Mouse (Mus musculus): ENCODE results near the gene Ncam1. TPM values are rescaled to one million over a fixed set of nuclear protein-coding genes. Genes with fewer than 3 reads are reported as not detected.
A peak's percentile ranks its signal among the peaks of the same experiment; 100 is the strongest.

The Ncam1 gene
- total and polyA plus RNA-seq, 2 experiments from 2014 or later, result 517 to 524 TPM

DNA sequence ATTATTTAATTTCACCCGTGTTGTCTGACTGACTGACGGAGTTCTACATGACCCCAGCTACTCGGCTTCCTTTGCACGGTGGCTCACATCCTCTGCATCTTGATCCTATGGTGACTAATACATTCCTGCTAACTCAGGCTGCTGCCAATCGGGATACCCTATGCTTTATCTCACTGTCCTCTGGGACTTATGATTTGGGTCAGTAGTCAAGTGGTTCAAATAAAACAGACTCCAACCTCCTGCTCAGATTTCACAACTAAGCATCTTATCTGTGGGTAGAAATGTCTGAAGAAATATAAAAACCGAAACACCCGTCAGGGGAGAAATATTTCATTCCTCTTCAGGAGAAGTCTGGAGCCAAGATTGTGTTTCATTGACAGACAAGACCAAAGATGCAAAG lies 265.3 kb downstream of the Ncam1 start:
- peaks cover 11% of the 10 kb centered on the region; the same call in 1 of the 2 replicates for H3K4me1 ChIP-seq (ENCODE audit: insufficient read depth)
- no peak overlapping the region for H3K27ac ChIP-seq (ENCODE audit: low read depth, low read length)
- H3K27me3 ChIP-seq (ENCODE audit: insufficient read depth, low read length), result no peaks in the 10 kb centered on the region
- peaks cover 27% of the 10 kb centered on the region for H3K36me3 ChIP-seq (ENCODE audit: insufficient read depth)
- DNase-seq (no peak), ATAC-seq (no peak)
- TF ChIP-seq CTCF (IDR thresholded peaks at IDR 0.05; ENCODE audit: low read depth), result no peak
- H3K4me3 ChIP-seq (ENCODE audit: low read depth, low read length), result no peak overlapping the region
- H3K9ac ChIP-seq, result no peak overlapping the region
- no peaks in the 10 kb centered on the region for H3K9me3 ChIP-seq (ENCODE audit: low read length)
- WGBS, result 72% methylated on average over 7 of the region's 7 CpGs
- H3K4me2 ChIP-seq (ENCODE audit: low read depth), result no peak overlapping the region

DNA sequence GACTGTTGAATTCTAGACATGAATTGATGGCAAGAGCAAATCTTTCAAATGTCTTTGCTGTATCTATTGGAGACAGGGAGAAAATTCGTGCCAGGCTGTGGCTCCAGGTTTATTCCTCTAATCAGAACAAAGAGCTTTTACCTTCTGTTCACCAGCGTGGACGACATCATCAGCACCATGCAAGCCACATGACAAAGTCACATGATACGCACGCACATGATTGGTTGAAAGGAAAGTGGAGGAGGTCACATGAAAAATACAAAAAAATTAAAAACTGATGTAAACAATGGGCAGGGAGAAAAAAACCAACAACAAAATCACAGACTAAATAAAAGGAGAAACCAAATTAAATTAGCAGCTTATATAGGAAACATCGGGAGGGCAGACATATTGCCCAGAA lies 266.9 kb downstream of the Ncam1 start:
- no peak for TF ChIP-seq CTCF (IDR thresholded peaks at IDR 0.05; ENCODE audit: low read depth)
- WGBS, result 86% methylated on average over 6 of the region's 6 CpGs
- Histone ChIP-seq H3K27ac (ENCODE audit: low read depth, low read length) (no peak overlapping the region; the same call in 1 of the 2 replicates), H3K4me1 (ENCODE audit: insufficient read depth) (peaks cover 11% of the 10 kb centered on the region; the same call in 1 of the 2 replicates), H3K9me3 (ENCODE audit: low read length) (no peaks in the 10 kb centered on the region), H3K27me3 (ENCODE audit: insufficient read depth, low read length) (no peaks in the 10 kb centered on the region), H3K9ac (no peak overlapping the region), H3K4me2 (ENCODE audit: low read depth) (no peak overlapping the region), H3K36me3 (ENCODE audit: insufficient read depth) (peaks cover 12% of the 10 kb centered on the region), H3K4me3 (ENCODE audit: low read depth, low read length) (no peak overlapping the region)
- DNase-seq (no peak), ATAC-seq (no peak)

DNA sequence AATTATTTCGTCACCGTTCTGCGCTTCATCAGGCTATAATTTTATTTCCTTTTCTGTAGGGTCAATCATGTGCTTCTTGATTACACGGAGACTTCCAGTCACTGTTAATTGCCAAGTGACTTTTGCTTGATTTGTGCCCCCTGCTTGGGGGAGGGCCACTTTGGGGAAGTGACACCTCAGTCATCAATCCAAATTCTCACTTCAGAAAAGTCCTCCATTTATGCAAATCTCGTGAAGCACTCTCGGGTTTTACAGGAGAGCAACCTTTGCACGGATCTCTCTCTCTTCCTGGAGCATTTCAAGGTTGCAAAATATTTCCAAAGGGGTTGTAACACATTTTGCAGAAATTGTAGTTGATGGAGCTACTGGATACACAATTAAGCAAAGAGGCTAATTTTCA lies 267.5 kb downstream of the Ncam1 start:
- Histone ChIP-seq H3K9ac (no peak overlapping the region), H3K4me2 (ENCODE audit: low read depth) (no peak overlapping the region), H3K36me3 (ENCODE audit: insufficient read depth) (peaks cover 10% of the 10 kb centered on the region), H3K4me1 (ENCODE audit: insufficient read depth) (peaks cover 10% of the 10 kb centered on the region; the same call in 1 of the 2 replicates), H3K9me3 (ENCODE audit: low read length) (no peaks in the 10 kb centered on the region), H3K4me3 (ENCODE audit: low read depth, low read length) (no peak overlapping the region), H3K27me3 (ENCODE audit: insufficient read depth, low read length) (no peaks in the 10 kb centered on the region), H3K27ac (ENCODE audit: low read depth, low read length) (no peak overlapping the region)
- no peak for TF ChIP-seq CTCF (IDR thresholded peaks at IDR 0.05; ENCODE audit: low read depth)
- ATAC-seq (no peak), DNase-seq (no peak)
- 60% methylated on average over 7 of the region's 7 CpGs for WGBS

DNA sequence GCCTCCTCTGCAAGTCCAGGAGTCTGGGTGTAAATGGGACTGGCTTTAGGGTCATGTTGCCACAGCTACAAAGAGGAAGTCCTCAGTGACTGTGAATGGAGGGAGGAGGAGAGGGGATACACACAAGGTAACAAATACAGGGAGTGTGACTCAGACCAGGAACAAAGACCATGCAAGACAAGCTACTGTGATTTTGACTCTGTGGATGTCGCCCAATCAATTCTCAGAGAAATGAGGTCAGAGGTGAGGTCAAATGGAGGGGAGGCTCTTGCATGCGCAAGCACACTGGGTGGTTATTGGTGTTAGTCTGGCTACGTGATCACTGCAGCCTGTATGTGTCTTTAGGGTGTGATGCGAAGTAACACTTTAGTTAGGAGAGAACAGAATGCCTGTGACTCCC lies 268.0 kb downstream of the Ncam1 start:
- H3K27ac ChIP-seq (ENCODE audit: low read depth, low read length), result no peak overlapping the region
- no peak overlapping the region for H3K9ac ChIP-seq
- 67% methylated on average over 4 of the region's 4 CpGs for WGBS
- no peak overlapping the region for H3K4me2 ChIP-seq (ENCODE audit: low read depth)
- H3K4me3 ChIP-seq (ENCODE audit: low read depth, low read length), result no peak overlapping the region
- DNase-seq, result no peak
- peaks cover 6% of the 10 kb centered on the region for H3K36me3 ChIP-seq (ENCODE audit: insufficient read depth)
- H3K4me1 ChIP-seq (ENCODE audit: insufficient read depth), result peaks cover 6% of the 10 kb centered on the region; the same call in 1 of the 2 replicates
- ATAC-seq, result no peak
- no peaks in the 10 kb centered on the region for H3K9me3 ChIP-seq (ENCODE audit: low read length)
- TF ChIP-seq CTCF (IDR thresholded peaks at IDR 0.05; ENCODE audit: low read depth), result no peak
- no peaks in the 10 kb centered on the region for H3K27me3 ChIP-seq (ENCODE audit: insufficient read depth, low read length)

DNA sequence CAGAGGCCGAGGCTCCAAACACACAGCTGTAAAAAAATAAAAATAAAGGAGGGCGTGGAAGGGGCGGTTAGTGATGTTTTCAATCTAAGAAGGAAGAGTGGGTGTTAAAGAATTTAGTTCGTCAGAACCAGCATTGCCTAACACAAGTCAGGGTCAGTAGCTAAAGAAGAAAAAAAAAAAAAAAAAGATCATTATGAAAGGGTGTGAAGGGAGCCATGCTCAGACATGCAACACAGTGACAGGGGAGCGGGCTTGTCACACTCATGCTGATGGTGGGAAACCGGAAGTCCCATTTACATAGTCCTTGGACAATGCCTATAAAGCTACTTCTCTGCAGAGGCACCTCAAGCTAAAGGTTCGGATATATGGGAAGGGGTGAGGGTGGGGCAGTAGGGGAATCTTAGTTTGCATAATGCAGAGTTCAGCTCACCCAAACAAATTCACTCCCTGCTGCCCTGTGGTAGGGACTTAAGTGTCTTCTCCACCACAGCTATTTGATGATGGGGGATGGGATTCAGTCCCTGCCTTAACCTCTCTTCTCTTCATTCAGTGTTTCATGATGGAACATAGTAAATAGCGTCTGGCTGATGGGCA lies 269.3 kb downstream of the Ncam1 start:
- 66% methylated on average over 8 of the region's 8 CpGs for WGBS
- Histone ChIP-seq H3K4me3 (ENCODE audit: low read depth, low read length) (no peak overlapping the region), H3K27ac (ENCODE audit: low read depth, low read length) (no peak overlapping the region), H3K27me3 (ENCODE audit: insufficient read depth, low read length) (no peaks in the 10 kb centered on the region), H3K36me3 (ENCODE audit: insufficient read depth) (peaks cover 10% of the 10 kb centered on the region), H3K4me2 (ENCODE audit: low read depth) (no peak overlapping the region), H3K9me3 (ENCODE audit: low read length) (no peaks in the 10 kb centered on the region), H3K9ac (no peak overlapping the region), H3K4me1 (ENCODE audit: insufficient read depth) (peaks cover 5% of the 10 kb centered on the region; the same call in 1 of the 2 replicates)
- DNase-seq (no peak), ATAC-seq (no peak)
- no peak for TF ChIP-seq CTCF (IDR thresholded peaks at IDR 0.05; ENCODE audit: low read depth)

DNA sequence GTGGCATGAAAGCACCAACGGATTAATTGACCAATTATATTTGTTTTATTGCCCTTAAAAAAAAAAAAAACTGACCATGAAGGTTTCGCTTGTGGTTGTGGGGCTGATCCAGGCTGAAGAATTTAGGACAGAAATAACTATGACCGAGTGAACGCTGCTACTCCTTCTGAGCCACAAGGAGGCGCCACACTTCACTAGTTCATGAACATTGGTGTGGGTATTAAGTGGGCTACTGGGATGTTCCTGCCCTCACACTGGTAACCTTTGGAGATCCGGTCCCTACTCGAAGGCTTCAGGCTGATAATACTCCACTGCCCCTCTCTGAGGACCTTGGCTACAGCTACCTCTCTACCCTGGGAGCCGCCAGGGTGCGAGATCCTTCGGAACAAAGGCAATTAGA lies 269.8 kb downstream of the Ncam1 start:
- Histone ChIP-seq H3K9ac (no peak overlapping the region), H3K36me3 (ENCODE audit: insufficient read depth) (peaks cover 15% of the 10 kb centered on the region), H3K27me3 (ENCODE audit: insufficient read depth, low read length) (no peaks in the 10 kb centered on the region), H3K4me2 (ENCODE audit: low read depth) (no peak overlapping the region), H3K4me3 (ENCODE audit: low read depth, low read length) (no peak overlapping the region), H3K27ac (ENCODE audit: low read depth, low read length) (no peak overlapping the region), H3K9me3 (ENCODE audit: low read length) (no peaks in the 10 kb centered on the region), H3K4me1 (ENCODE audit: insufficient read depth) (0 out of 2 replicates have a peak, but pooled peaks cover under 1% of the 10 kb centered on the region)
- 0 out of 2 replicates have a peak, but pooled peaks have one; percentile 32 for ATAC-seq
- TF ChIP-seq CTCF (IDR thresholded peaks at IDR 0.05; ENCODE audit: low read depth), result peak; percentile 77
- WGBS, result 44% methylated on average over 10 of the region's 10 CpGs
- DNase-seq, result peak; percentile 70

DNA sequence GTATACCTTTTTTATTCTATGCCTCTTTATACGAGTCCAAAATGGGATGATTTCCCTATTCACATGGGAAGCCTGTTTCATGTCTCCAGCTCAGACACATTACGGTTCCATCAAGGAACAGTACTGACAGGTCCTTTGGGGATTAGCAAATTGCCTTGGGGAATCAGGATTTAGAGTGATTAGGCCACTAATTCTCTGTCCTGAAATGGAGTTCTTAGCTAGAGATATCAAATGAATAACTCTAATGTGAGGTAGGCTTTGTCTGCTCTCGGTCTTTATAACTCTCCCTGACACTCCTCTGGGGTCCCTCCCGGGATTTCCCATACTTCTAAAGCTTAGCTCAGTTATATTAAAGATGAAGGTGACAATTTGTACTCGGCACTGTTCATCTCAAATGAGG lies 270.7 kb downstream of the Ncam1 start:
- Histone ChIP-seq H3K27me3 (ENCODE audit: insufficient read depth, low read length) (no peaks in the 10 kb centered on the region), H3K36me3 (ENCODE audit: insufficient read depth) (peaks cover 19% of the 10 kb centered on the region), H3K27ac (ENCODE audit: low read depth, low read length) (no peak overlapping the region), H3K4me1 (ENCODE audit: insufficient read depth) (no peaks in the 10 kb centered on the region), H3K9ac (no peak overlapping the region), H3K9me3 (ENCODE audit: low read length) (no peaks in the 10 kb centered on the region), H3K4me3 (ENCODE audit: low read depth, low read length) (no peak overlapping the region), H3K4me2 (ENCODE audit: low read depth) (no peak overlapping the region)
- no peak for ATAC-seq
- no peak for TF ChIP-seq CTCF (IDR thresholded peaks at IDR 0.05; ENCODE audit: low read depth)
- 41% methylated on average over 5 of the region's 5 CpGs for WGBS
- DNase-seq, result no peak
